Mouse (Mus musculus): ENCODE measurements at regions not wholly inside any gene's neighbourhood (a gene's known extent, or its start where the extent isn't known, plus 50 kb on each side); places are given as distances from the start of the nearest gene placed in this dataset.

- Histone ChIP-seq H3K4me2 (ENCODE audit: low read depth, low read length) (no peak overlapping the region), H3K9ac (replicated peaks; ENCODE audit: low read depth, low read length) (no peak overlapping the region), H3K27ac (ENCODE audit: low read depth, low read length) (no peak overlapping the region), H3K4me3 (ENCODE audit: low read depth, low read length) (no peak overlapping the region), H3K4me1 (ENCODE audit: control insufficient read depth, insufficient read depth, low read length) (no peaks in the 10 kb centered on the region), H3K9me3 (ENCODE audit: control insufficient read depth, low read length) (no peaks in the 10 kb centered on the region), H3K27me3 (ENCODE audit: control insufficient read depth, insufficient read depth, low read length) (no peaks in the 10 kb centered on the region), H3K36me3 (ENCODE audit: control insufficient read depth, insufficient read depth, low read length) (no peaks in the 10 kb centered on the region)
- no peak for ATAC-seq (ENCODE audit: low read depth)
Measured at GRCm38 (mm10) chr5:106139109-106139508, 262.7 kb downstream of the Zfp326 start.

- H3K9me3 ChIP-seq (ENCODE audit: control insufficient read depth, low read length), result no peaks in the 10 kb centered on the region
- H3K4me1 ChIP-seq (ENCODE audit: control insufficient read depth, insufficient read depth, low read length), result no peaks in the 10 kb centered on the region
- no peak overlapping the region for H3K27ac ChIP-seq (ENCODE audit: low read depth, low read length)
- no peak overlapping the region for H3K9ac ChIP-seq (replicated peaks; ENCODE audit: low read depth, low read length)
- H3K4me2 ChIP-seq (ENCODE audit: low read depth, low read length), result no peak overlapping the region
- no peak for ATAC-seq (ENCODE audit: low read depth)
- H3K36me3 ChIP-seq (ENCODE audit: control insufficient read depth, insufficient read depth, low read length), result no peaks in the 10 kb centered on the region
- H3K4me3 ChIP-seq (ENCODE audit: low read depth, low read length), result no peak overlapping the region
- no peaks in the 10 kb centered on the region for H3K27me3 ChIP-seq (ENCODE audit: control insufficient read depth, insufficient read depth, low read length)
- 58% methylated on average over 3 of the region's 3 CpGs for WGBS
Measured at GRCm38 (mm10) chr5:106122928-106123327, 246.6 kb downstream of the Zfp326 start.

- no peak overlapping the region for H3K4me3 ChIP-seq (ENCODE audit: low read depth, low read length)
- no peak overlapping the region for H3K9ac ChIP-seq (replicated peaks; ENCODE audit: low read depth, low read length)
- no peak overlapping the region for H3K27ac ChIP-seq (ENCODE audit: low read depth, low read length)
- no peaks in the 10 kb centered on the region for H3K36me3 ChIP-seq (ENCODE audit: control insufficient read depth, insufficient read depth, low read length)
- H3K9me3 ChIP-seq (ENCODE audit: control insufficient read depth, low read length), result no peaks in the 10 kb centered on the region
- 76% methylated on average over 1 of the region's 1 CpGs for WGBS
- no peak overlapping the region for H3K4me2 ChIP-seq (ENCODE audit: low read depth, low read length)
- no peaks in the 10 kb centered on the region for H3K27me3 ChIP-seq (ENCODE audit: control insufficient read depth, insufficient read depth, low read length)
- no peaks in the 10 kb centered on the region for H3K4me1 ChIP-seq (ENCODE audit: control insufficient read depth, insufficient read depth, low read length)
- no peak for ATAC-seq (ENCODE audit: low read depth)
Measured at GRCm38 (mm10) chr5:106119584-106119983, 243.2 kb downstream of the Zfp326 start.

- 85% methylated on average over 3 of the region's 3 CpGs for WGBS
- Histone ChIP-seq H3K27ac (ENCODE audit: low read depth, low read length) (no peak overlapping the region), H3K36me3 (ENCODE audit: control insufficient read depth, insufficient read depth, low read length) (no peaks in the 10 kb centered on the region), H3K4me3 (ENCODE audit: low read depth, low read length) (no peak overlapping the region), H3K9ac (replicated peaks; ENCODE audit: low read depth, low read length) (no peak overlapping the region), H3K4me2 (ENCODE audit: low read depth, low read length) (no peak overlapping the region), H3K27me3 (ENCODE audit: control insufficient read depth, insufficient read depth, low read length) (no peaks in the 10 kb centered on the region), H3K4me1 (ENCODE audit: control insufficient read depth, insufficient read depth, low read length) (no peaks in the 10 kb centered on the region), H3K9me3 (ENCODE audit: control insufficient read depth, low read length) (no peaks in the 10 kb centered on the region)
- no peak for ATAC-seq (ENCODE audit: low read depth)
Measured at GRCm38 (mm10) chr5:106113186-106113585, 236.8 kb downstream of the Zfp326 start.

- Histone ChIP-seq H3K9ac (replicated peaks; ENCODE audit: low read depth, low read length) (no peak overlapping the region), H3K9me3 (ENCODE audit: control insufficient read depth, low read length) (no peaks in the 10 kb centered on the region), H3K27ac (ENCODE audit: low read depth, low read length) (no peak overlapping the region), H3K4me1 (ENCODE audit: control insufficient read depth, insufficient read depth, low read length) (no peaks in the 10 kb centered on the region), H3K4me2 (ENCODE audit: low read depth, low read length) (no peak overlapping the region), H3K27me3 (ENCODE audit: control insufficient read depth, insufficient read depth, low read length) (no peaks in the 10 kb centered on the region), H3K4me3 (ENCODE audit: low read depth, low read length) (no peak overlapping the region), H3K36me3 (ENCODE audit: control insufficient read depth, insufficient read depth, low read length) (no peaks in the 10 kb centered on the region)
- no peak for ATAC-seq (ENCODE audit: low read depth)
- 73% methylated on average over 8 of the region's 8 CpGs for WGBS
Measured at GRCm38 (mm10) chr5:106108474-106108971, 232.2 kb downstream of the Zfp326 start.

- no peaks in the 10 kb centered on the region for H3K9me3 ChIP-seq (ENCODE audit: control insufficient read depth, low read length)
- no peaks in the 10 kb centered on the region for H3K27me3 ChIP-seq (ENCODE audit: control insufficient read depth, insufficient read depth, low read length)
- no peak overlapping the region for H3K4me3 ChIP-seq (ENCODE audit: low read depth, low read length)
- H3K36me3 ChIP-seq (ENCODE audit: control insufficient read depth, insufficient read depth, low read length), result no peaks in the 10 kb centered on the region
- WGBS, result 70% methylated on average over 4 of the region's 4 CpGs
- no peak overlapping the region for H3K9ac ChIP-seq (replicated peaks; ENCODE audit: low read depth, low read length)
- H3K27ac ChIP-seq (ENCODE audit: low read depth, low read length), result no peak overlapping the region
- no peaks in the 10 kb centered on the region for H3K4me1 ChIP-seq (ENCODE audit: control insufficient read depth, insufficient read depth, low read length)
- H3K4me2 ChIP-seq (ENCODE audit: low read depth, low read length), result no peak overlapping the region
- no peak for ATAC-seq (ENCODE audit: low read depth)
Measured at GRCm38 (mm10) chr5:106102255-106102654, 225.9 kb downstream of the Zfp326 start.

GRCm38 (mm10) chr5:106098887-106099286 is 222.5 kb downstream of the Zfp326 start:
- no peaks in the 10 kb centered on the region for H3K9me3 ChIP-seq (ENCODE audit: control insufficient read depth, low read length)
- 87% methylated on average over 7 of the region's 8 CpGs for WGBS
- H3K4me2 ChIP-seq (ENCODE audit: low read depth, low read length), result no peak overlapping the region
- no peaks in the 10 kb centered on the region for H3K27me3 ChIP-seq (ENCODE audit: control insufficient read depth, insufficient read depth, low read length)
- H3K4me1 ChIP-seq (ENCODE audit: control insufficient read depth, insufficient read depth, low read length), result no peaks in the 10 kb centered on the region
- no peaks in the 10 kb centered on the region for H3K36me3 ChIP-seq (ENCODE audit: control insufficient read depth, insufficient read depth, low read length)
- no peak overlapping the region for H3K27ac ChIP-seq (ENCODE audit: low read depth, low read length)
- H3K9ac ChIP-seq (replicated peaks; ENCODE audit: low read depth, low read length), result no peak overlapping the region
- no peak for ATAC-seq (ENCODE audit: low read depth)
- no peak overlapping the region for H3K4me3 ChIP-seq (ENCODE audit: low read depth, low read length)

- H3K27ac ChIP-seq (ENCODE audit: low read depth, low read length), result no peak overlapping the region
- H3K4me3 ChIP-seq (ENCODE audit: low read depth, low read length), result no peak overlapping the region
- peak; percentile 60; the same call in 1 of the 2 replicates for ATAC-seq (ENCODE audit: low read depth)
- H3K4me2 ChIP-seq (ENCODE audit: low read depth, low read length), result no peak overlapping the region
- H3K36me3 ChIP-seq (ENCODE audit: control insufficient read depth, insufficient read depth, low read length), result no peaks in the 10 kb centered on the region
- H3K4me1 ChIP-seq (ENCODE audit: control insufficient read depth, insufficient read depth, low read length), result no peaks in the 10 kb centered on the region
- no peaks in the 10 kb centered on the region for H3K9me3 ChIP-seq (ENCODE audit: control insufficient read depth, low read length)
- no peaks in the 10 kb centered on the region for H3K27me3 ChIP-seq (ENCODE audit: control insufficient read depth, insufficient read depth, low read length)
- no peak overlapping the region for H3K9ac ChIP-seq (replicated peaks; ENCODE audit: low read depth, low read length)
- 45% methylated on average over 7 of the region's 7 CpGs for WGBS
Measured at GRCm38 (mm10) chr5:106089332-106089731, 213.0 kb downstream of the Zfp326 start.

- Histone ChIP-seq H3K4me2 (ENCODE audit: low read depth, low read length) (no peak overlapping the region), H3K4me1 (ENCODE audit: control insufficient read depth, insufficient read depth, low read length) (no peaks in the 10 kb centered on the region), H3K9ac (replicated peaks; ENCODE audit: low read depth, low read length) (no peak overlapping the region), H3K27me3 (ENCODE audit: control insufficient read depth, insufficient read depth, low read length) (no peaks in the 10 kb centered on the region), H3K4me3 (ENCODE audit: low read depth, low read length) (no peak overlapping the region), H3K9me3 (ENCODE audit: control insufficient read depth, low read length) (no peaks in the 10 kb centered on the region), H3K36me3 (ENCODE audit: control insufficient read depth, insufficient read depth, low read length) (no peaks in the 10 kb centered on the region), H3K27ac (ENCODE audit: low read depth, low read length) (no peak overlapping the region)
- 61% methylated on average over 5 of the region's 5 CpGs for WGBS
- ATAC-seq (ENCODE audit: low read depth), result no peak
Measured at GRCm38 (mm10) chr5:106088478-106089185, 212.3 kb downstream of the Zfp326 start.

All from neural tube, embryonic 14.5 days (tissue).